Mouse (Mus musculus) midbrain, embryonic 14.5 days (tissue): ENCODE measurements around the gene Plekhm2. TPM values are rescaled to one million over a fixed set of nuclear protein-coding genes. Genes with fewer than 3 reads are reported as not detected.
A peak's percentile ranks its signal among the peaks of the same experiment; 100 is the strongest.

Source experiments
- ATAC-seq: fragments of 200-750 bp; cut with Nextera tagmentation; 2 replicates; pipeline ENCODE4 v1.8.0; 2017; ENCODE audit warnings: moderate number of reproducible peaks, moderate library complexity; ENCODE audit not compliant: low FRiP score, low TSS enrichment
- DNase-seq: peaks from one replicate; pipeline ENCODE4 v3.0.0-alpha.2; 2015
- H3K27ac ChIP-seq: fragments of 300-500 bp; sonication (generic); replicated peaks from 2 replicates; pipeline ENCODE4 v1.5.1; 2014; ENCODE audit warnings: mild to moderate bottlenecking, low read depth, low read length, moderate library complexity
- H3K27me3 ChIP-seq: fragments of 300-500 bp; sonication (generic); 2 replicates; pipeline ENCODE4 v1.6.1; 2014; ENCODE audit warnings: low read length, control low read depth, mixed read lengths; ENCODE audit not compliant: control insufficient read depth, insufficient read depth
- H3K36me3 ChIP-seq: fragments of 300-500 bp; sonication (generic); 2 replicates; pipeline ENCODE4 v1.6.1; 2014; ENCODE audit warnings: low read length, control low read depth; ENCODE audit not compliant: control insufficient read depth, insufficient read depth
- H3K4me1 ChIP-seq: fragments of 300-500 bp; sonication (generic); 2 replicates; pipeline ENCODE4 v1.6.1; 2014; ENCODE audit warnings: mild to moderate bottlenecking, antibody characterized with exemption, low read length, control low read depth; ENCODE audit not compliant: control insufficient read depth, insufficient read depth
- H3K4me2 ChIP-seq: fragments of 300-500 bp; sonication (generic); 2 replicates; pipeline ENCODE4 v1.6.1; 2014; ENCODE audit warnings: mild to moderate bottlenecking, low read length, moderate library complexity
- H3K4me3 ChIP-seq: fragments of 300-500 bp; sonication (generic); replicated peaks from 2 replicates; pipeline ENCODE4 v1.5.1; 2014; ENCODE audit warnings: low read depth, low read length
- H3K9ac ChIP-seq: fragments of 300-500 bp; sonication (generic); replicated peaks from 2 replicates; pipeline ENCODE4 v1.6.1; 2014; ENCODE audit warnings: mild to moderate bottlenecking, low read length, moderate library complexity
- H3K9me3 ChIP-seq: fragments of 300-500 bp; sonication (generic); 2 replicates; pipeline ENCODE4 v1.6.1; 2016; ENCODE audit warnings: low read length, control low read depth, mixed read lengths; ENCODE audit not compliant: control insufficient read depth
- WGBS: fragments of 180-500 bp; shearing (Covaris S2); extraction: QIAGEN DNeasy Blood & Tissue Kit; methylation state at CpG from one replicate; pipeline ENCODE4 v1.1.7; 2014; 5-methylcytosine and 5-hydroxymethylcytosine counted together
- polyA plus RNA-seq: library from polyadenylated mRNA; unstranded; fragments of >200 nt; fragmentation: Nextera tagmentation; extraction: Ambion mirVana; gene quantifications from 2 replicates; pipeline ENCODE4 v1.2.1, GENCODE M21; 2014

Plekhm2 gene
- polyA plus RNA-seq, 1 experiment from 2014 or later, result 5.1 TPM

GRCm38 (mm10) chr4:141645988-141646387 is 18.7 kb downstream of the Plekhm2 start:
- Histone ChIP-seq H3K9ac (no peak overlapping the region), H3K4me1 (no peaks in the 10 kb centered on the region), H3K4me2 (no peak overlapping the region), H3K4me3 (no peak overlapping the region), H3K36me3 (peaks cover 24% of the 10 kb centered on the region), H3K27me3 (no peaks in the 10 kb centered on the region), H3K9me3 (no peaks in the 10 kb centered on the region), H3K27ac (no peak overlapping the region)
- 93% methylated on average over 8 of the region's 8 CpGs for WGBS
- no peak for ATAC-seq
- no peak for DNase-seq

- 50% methylated on average over 7 of the region's 7 CpGs for WGBS
- Histone ChIP-seq H3K9ac (no peak overlapping the region), H3K36me3 (peaks cover 37% of the 10 kb centered on the region), H3K4me3 (no peak overlapping the region), H3K9me3 (no peaks in the 10 kb centered on the region), H3K27ac (peak overlapping the region; percentile 63), H3K27me3 (no peaks in the 10 kb centered on the region), H3K4me2 (no peak overlapping the region), H3K4me1 (no peaks in the 10 kb centered on the region)
- DNase-seq (peak; percentile 77), ATAC-seq (peak; percentile 55; the same call in 1 of the 2 replicates)
Measured at GRCm38 (mm10) chr4:141643118-141643855, 21.4 kb downstream of the Plekhm2 start.

- no peak overlapping the region for H3K4me3 ChIP-seq
- no peak overlapping the region for H3K9ac ChIP-seq
- DNase-seq (no peak), ATAC-seq (no peak)
- H3K27me3 ChIP-seq, result no peaks in the 10 kb centered on the region
- H3K4me1 ChIP-seq, result no peaks in the 10 kb centered on the region
- H3K4me2 ChIP-seq, result no peak overlapping the region
- 0 out of 2 replicates have a peak overlapping the region, but pooled peaks have one; percentile 20 for H3K27ac ChIP-seq
- H3K36me3 ChIP-seq, result peaks cover 45% of the 10 kb centered on the region
- WGBS, result 92% methylated on average over 25 of the region's 25 CpGs
- H3K9me3 ChIP-seq, result no peaks in the 10 kb centered on the region
Measured at GRCm38 (mm10) chr4:141641961-141642811, 22.5 kb downstream of the Plekhm2 start.

GRCm38 (mm10) chr4:141641353-141641771 is 23.3 kb downstream of the Plekhm2 start:
- ATAC-seq, result no peak
- no peak overlapping the region for H3K27ac ChIP-seq
- no peaks in the 10 kb centered on the region for H3K4me1 ChIP-seq
- H3K9me3 ChIP-seq, result no peaks in the 10 kb centered on the region
- DNase-seq, result no peak
- no peak overlapping the region for H3K4me3 ChIP-seq
- no peaks in the 10 kb centered on the region for H3K27me3 ChIP-seq
- WGBS, result 84% methylated on average over 7 of the region's 7 CpGs
- H3K9ac ChIP-seq, result no peak overlapping the region
- H3K36me3 ChIP-seq, result peaks cover 53% of the 10 kb centered on the region
- no peak overlapping the region for H3K4me2 ChIP-seq

DNA sequence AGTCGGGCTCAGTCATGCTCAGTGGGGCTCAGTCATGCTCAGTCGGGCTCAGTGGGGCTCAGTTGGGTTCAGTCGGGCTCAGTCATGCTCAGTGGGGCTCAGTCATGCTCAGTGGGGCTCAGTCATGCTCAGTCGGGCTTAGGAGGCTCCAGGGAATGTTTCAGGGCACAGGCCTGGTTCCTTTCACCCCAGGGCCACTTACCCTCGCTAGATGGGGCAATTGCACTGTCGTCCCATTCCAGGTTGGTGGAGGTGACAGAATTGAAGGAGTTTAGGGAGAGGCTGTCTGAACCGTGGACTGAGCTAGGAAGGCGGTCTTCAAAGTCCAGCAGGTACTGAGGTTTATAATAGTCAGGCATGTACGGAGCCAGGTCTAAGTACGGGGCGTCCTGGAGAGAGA is 25.2 kb downstream of the Plekhm2 start:
- ATAC-seq (no peak), DNase-seq (no peak)
- no peaks in the 10 kb centered on the region for H3K9me3 ChIP-seq
- no peak overlapping the region for H3K4me3 ChIP-seq
- no peak overlapping the region for H3K9ac ChIP-seq
- H3K4me2 ChIP-seq, result no peak overlapping the region
- peaks cover 65% of the 10 kb centered on the region for H3K36me3 ChIP-seq
- WGBS, result 58% methylated on average over 11 of the region's 11 CpGs
- no peaks in the 10 kb centered on the region for H3K4me1 ChIP-seq
- H3K27me3 ChIP-seq, result no peaks in the 10 kb centered on the region
- no peak overlapping the region for H3K27ac ChIP-seq

DNA sequence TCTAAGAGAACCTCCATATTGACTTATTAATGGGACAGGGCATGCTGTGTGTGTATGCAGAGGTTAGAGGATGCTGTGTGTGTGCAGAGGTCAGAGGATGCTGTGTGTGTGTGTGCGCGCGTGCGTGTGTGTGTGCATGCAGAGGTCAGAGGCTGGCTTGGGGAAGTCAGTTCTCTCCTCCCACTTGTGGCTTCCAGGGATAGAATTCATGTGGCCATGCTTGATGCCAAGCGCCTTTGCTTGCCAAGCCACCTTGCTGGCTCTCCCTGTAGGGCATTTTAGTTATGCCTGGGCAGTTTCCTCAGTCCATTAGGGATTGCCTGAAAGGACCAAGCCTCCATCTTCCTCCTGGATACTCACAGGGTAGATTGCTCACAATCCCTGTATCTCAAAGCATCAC is 28.0 kb downstream of the Plekhm2 start:
- Histone ChIP-seq H3K4me2 (no peak overlapping the region), H3K4me3 (no peak overlapping the region), H3K9me3 (no peaks in the 10 kb centered on the region), H3K4me1 (no peaks in the 10 kb centered on the region), H3K9ac (no peak overlapping the region), H3K27me3 (no peaks in the 10 kb centered on the region), H3K36me3 (peaks cover 76% of the 10 kb centered on the region), H3K27ac (no peak overlapping the region)
- WGBS, result 99% methylated on average over 5 of the region's 5 CpGs
- ATAC-seq (no peak), DNase-seq (no peak)

GRCm38 (mm10) chr4:141635991-141636390 is 28.7 kb downstream of the Plekhm2 start:
- DNase-seq, result no peak

GRCm38 (mm10) chr4:141632111-141632873 is 32.4 kb downstream of the Plekhm2 start:
- Histone ChIP-seq H3K4me3 (no peak overlapping the region), H3K27ac (no peak overlapping the region), H3K36me3 (peaks cover 85% of the 10 kb centered on the region), H3K9ac (no peak overlapping the region), H3K27me3 (no peaks in the 10 kb centered on the region), H3K4me2 (no peak overlapping the region), H3K4me1 (no peaks in the 10 kb centered on the region), H3K9me3 (no peaks in the 10 kb centered on the region)
- WGBS, result 93% methylated on average over 21 of the region's 21 CpGs
- ATAC-seq (no peak), DNase-seq (no peak)

More at GRCm38 (mm10) chr4:141635991-141636390, 28.7 kb downstream of the Plekhm2 start:
- 87% methylated on average over 9 of the region's 9 CpGs for WGBS
- H3K4me1 ChIP-seq, result no peaks in the 10 kb centered on the region
- H3K27ac ChIP-seq, result no peak overlapping the region
- H3K27me3 ChIP-seq, result no peaks in the 10 kb centered on the region
- no peak overlapping the region for H3K4me2 ChIP-seq
- no peaks in the 10 kb centered on the region for H3K9me3 ChIP-seq
- no peak overlapping the region for H3K9ac ChIP-seq
- peaks cover 76% of the 10 kb centered on the region for H3K36me3 ChIP-seq
- no peak overlapping the region for H3K4me3 ChIP-seq
- ATAC-seq, result no peak
